Mouse (Mus musculus): ENCODE data around the gene Nr2e1.

DNA sequence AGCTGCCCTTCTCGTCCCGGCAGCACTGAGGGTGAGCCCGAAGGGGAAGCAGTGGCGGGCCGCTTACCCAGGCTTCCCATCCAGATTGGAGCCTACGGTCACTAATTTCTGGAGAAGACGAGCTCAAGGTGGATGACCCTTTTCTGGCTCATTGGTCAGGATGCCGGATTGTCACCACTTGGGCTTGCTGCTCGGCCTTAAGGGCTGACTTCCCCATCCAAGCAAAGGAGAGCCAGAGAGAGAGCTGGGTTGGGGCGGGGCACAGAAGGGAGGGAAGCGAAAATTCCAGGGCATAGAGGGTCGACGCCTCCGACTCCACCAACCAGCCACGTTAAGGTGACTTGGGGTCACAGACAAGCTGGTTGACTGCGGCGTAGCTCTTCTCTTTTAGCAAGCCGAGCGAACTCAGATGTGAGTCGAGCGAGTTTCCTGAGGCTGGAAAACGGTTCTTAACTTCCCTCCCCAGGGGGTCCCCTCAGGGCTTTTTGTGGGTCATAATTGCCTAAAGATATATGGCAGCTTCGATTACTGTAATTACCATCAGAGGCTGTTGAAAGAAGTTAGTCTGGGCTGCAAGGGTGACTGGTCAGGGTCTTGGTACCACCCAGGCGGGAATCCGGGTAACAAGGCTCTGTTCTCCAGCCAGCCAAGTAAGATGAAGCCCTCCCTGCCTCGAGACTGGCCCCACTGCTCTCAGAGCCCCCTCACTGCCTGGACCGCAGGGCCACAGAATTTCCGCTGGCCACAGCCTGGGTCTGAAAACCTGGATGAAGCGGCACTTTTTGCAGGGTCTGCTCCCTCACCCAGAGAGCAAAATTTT lies 3.1 kb downstream of the Nr2e1 start:
- TF ChIP-seq POLR2A (IDR thresholded peaks at IDR 0.05; ENCODE audit: low read depth, low read length) (no peak), CTCF (conservative IDR thresholded peaks at IDR 0.05; ENCODE audit: insufficient read depth, insufficient read length, low read depth, low read length) (no peak)

Data from kidney, adult 2 months (tissue).